Mouse (Mus musculus) midbrain, embryonic 14.5 days (tissue): ENCODE measurements around the gene Fam122a. TPM values are rescaled to one million over a fixed set of nuclear protein-coding genes. Genes with fewer than 3 reads are reported as not detected.

ENCODE experiments used
- ATAC-seq: fragments of 200-750 bp; cut with Nextera tagmentation; 2 replicates; pipeline ENCODE4 v1.8.0; 2017; ENCODE audit warnings: moderate number of reproducible peaks, moderate library complexity; ENCODE audit not compliant: low FRiP score, low TSS enrichment
- DNase-seq: peaks from one replicate; pipeline ENCODE4 v3.0.0-alpha.2; 2015
- H3K27ac ChIP-seq: fragments of 300-500 bp; sonication (generic); replicated peaks from 2 replicates; pipeline ENCODE4 v1.5.1; 2014; ENCODE audit warnings: mild to moderate bottlenecking, low read depth, low read length, moderate library complexity
- H3K27me3 ChIP-seq: fragments of 300-500 bp; sonication (generic); 2 replicates; pipeline ENCODE4 v1.6.1; 2014; ENCODE audit warnings: low read length, control low read depth, mixed read lengths; ENCODE audit not compliant: control insufficient read depth, insufficient read depth
- H3K36me3 ChIP-seq: fragments of 300-500 bp; sonication (generic); 2 replicates; pipeline ENCODE4 v1.6.1; 2014; ENCODE audit warnings: low read length, control low read depth; ENCODE audit not compliant: control insufficient read depth, insufficient read depth
- H3K4me1 ChIP-seq: fragments of 300-500 bp; sonication (generic); 2 replicates; pipeline ENCODE4 v1.6.1; 2014; ENCODE audit warnings: mild to moderate bottlenecking, antibody characterized with exemption, low read length, control low read depth; ENCODE audit not compliant: control insufficient read depth, insufficient read depth
- H3K4me2 ChIP-seq: fragments of 300-500 bp; sonication (generic); 2 replicates; pipeline ENCODE4 v1.6.1; 2014; ENCODE audit warnings: mild to moderate bottlenecking, low read length, moderate library complexity
- H3K4me3 ChIP-seq: fragments of 300-500 bp; sonication (generic); replicated peaks from 2 replicates; pipeline ENCODE4 v1.5.1; 2014; ENCODE audit warnings: low read depth, low read length
- H3K9ac ChIP-seq: fragments of 300-500 bp; sonication (generic); replicated peaks from 2 replicates; pipeline ENCODE4 v1.6.1; 2014; ENCODE audit warnings: mild to moderate bottlenecking, low read length, moderate library complexity
- H3K9me3 ChIP-seq: fragments of 300-500 bp; sonication (generic); 2 replicates; pipeline ENCODE4 v1.6.1; 2016; ENCODE audit warnings: low read length, control low read depth, mixed read lengths; ENCODE audit not compliant: control insufficient read depth
- WGBS: fragments of 180-500 bp; shearing (Covaris S2); extraction: QIAGEN DNeasy Blood & Tissue Kit; methylation state at CpG from one replicate; pipeline ENCODE4 v1.1.7; 2014; 5-methylcytosine and 5-hydroxymethylcytosine counted together
- polyA plus RNA-seq: library from polyadenylated mRNA; unstranded; fragments of >200 nt; fragmentation: Nextera tagmentation; extraction: Ambion mirVana; gene quantifications from 2 replicates; pipeline ENCODE4 v1.2.1, GENCODE M21; 2014

The Fam122a gene
- polyA plus RNA-seq, 1 experiment from 2014 or later, result 55.6 TPM

DNA sequence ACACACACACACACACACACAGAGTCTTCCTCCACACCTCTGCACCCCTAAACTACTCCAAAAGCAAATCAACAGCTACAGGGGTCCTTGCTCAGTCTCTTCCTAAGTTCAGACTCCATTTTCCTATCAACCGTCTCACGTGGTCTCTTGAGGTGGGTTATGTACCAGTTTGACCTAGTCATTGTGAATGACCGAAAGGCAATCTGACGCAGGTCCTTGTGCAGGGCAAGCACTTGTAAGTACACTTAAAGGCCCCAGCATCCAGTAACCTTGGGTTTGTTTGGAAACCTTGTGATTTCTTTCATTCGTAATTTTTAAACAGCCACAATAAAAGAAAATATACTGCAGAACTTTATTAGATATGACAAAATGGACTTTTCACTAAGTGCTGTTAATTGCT, 4.6 kb downstream of the Fam122a start:
- DNase-seq (no peak), ATAC-seq (no peak)
- H3K36me3 ChIP-seq, result no peaks in the 10 kb centered on the region
- no peak overlapping the region for H3K4me3 ChIP-seq
- no peak overlapping the region for H3K4me2 ChIP-seq
- 93% methylated on average over 5 of the region's 5 CpGs for WGBS
- no peaks in the 10 kb centered on the region for H3K27me3 ChIP-seq
- H3K9ac ChIP-seq, result no peak overlapping the region
- peaks cover 12% of the 10 kb centered on the region for H3K4me1 ChIP-seq
- H3K9me3 ChIP-seq, result no peaks in the 10 kb centered on the region
- H3K27ac ChIP-seq, result no peak overlapping the region

DNA sequence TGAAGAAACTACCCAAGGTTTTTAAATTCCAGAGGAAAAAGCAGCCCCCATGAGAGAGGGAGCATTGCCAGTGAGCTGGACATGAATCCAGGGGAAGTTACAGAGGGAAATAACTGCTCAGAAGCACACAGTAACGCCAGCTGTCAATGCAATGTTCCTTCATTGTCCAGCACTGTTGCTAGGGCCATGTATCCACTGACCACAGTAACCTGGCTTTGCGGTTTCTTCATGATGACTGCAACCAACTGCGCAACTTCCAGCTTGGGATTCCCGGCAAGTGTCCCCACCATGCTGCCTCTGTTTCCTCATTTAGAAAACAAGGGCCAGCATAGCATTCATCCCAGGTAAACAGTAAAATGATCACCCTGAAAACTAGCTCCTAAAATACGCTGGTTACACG, 5.6 kb downstream of the Fam122a start:
- H3K9ac ChIP-seq, result no peak overlapping the region
- H3K4me2 ChIP-seq, result no peak overlapping the region
- H3K27ac ChIP-seq, result no peak overlapping the region
- ATAC-seq (no peak), DNase-seq (no peak)
- no peaks in the 10 kb centered on the region for H3K9me3 ChIP-seq
- H3K4me1 ChIP-seq, result peaks cover 12% of the 10 kb centered on the region
- no peaks in the 10 kb centered on the region for H3K27me3 ChIP-seq
- H3K36me3 ChIP-seq, result no peaks in the 10 kb centered on the region
- 91% methylated on average over 6 of the region's 6 CpGs for WGBS
- no peak overlapping the region for H3K4me3 ChIP-seq

DNA sequence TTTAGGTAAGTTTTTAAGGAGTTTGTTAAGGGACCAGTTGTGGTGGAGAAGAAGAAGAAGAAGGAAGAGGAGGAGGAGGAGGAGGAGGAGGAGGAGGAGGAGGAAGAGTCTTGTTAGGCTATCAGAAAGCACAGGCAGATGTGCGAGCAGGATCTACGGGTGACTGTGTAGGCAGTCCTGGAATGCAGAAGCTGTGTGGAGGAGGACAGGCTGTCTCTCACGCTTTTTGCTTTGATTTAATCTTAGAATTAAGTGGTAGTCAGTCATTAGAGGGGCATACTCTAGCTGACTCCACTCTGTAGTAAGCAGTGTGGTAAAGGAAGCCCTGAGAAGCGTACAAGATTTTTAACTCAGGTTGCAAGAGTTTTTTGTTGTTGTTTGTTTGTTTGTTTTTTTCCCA, 7.9 kb downstream of the Fam122a start:
- ATAC-seq, result no peak
- 37% methylated on average over 4 of the region's 4 CpGs for WGBS

DNA sequence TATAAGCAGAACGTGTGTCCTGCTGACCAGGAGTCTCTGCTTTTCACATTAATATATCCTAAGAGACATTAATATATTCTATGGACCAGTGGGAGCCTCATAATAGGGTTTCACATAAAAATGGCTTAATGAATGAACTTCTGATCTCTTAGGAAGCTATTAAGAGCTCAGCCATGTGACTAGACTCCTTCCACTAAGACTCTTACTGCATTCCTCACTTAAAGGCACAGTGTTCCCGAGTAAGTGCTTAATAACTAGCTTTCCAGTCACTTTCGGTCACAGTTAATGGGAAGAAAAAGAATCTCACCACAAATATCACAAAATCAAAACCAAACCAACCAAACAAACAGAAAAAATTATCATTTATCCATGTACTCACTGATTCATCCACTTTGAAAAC, 8.5 kb downstream of the Fam122a start:
- no peak for ATAC-seq
- Histone ChIP-seq H3K9ac (no peak overlapping the region), H3K4me1 (no peaks in the 10 kb centered on the region), H3K36me3 (no peaks in the 10 kb centered on the region), H3K27ac (no peak overlapping the region), H3K4me2 (no peak overlapping the region), H3K9me3 (no peaks in the 10 kb centered on the region), H3K27me3 (no peaks in the 10 kb centered on the region), H3K4me3 (no peak overlapping the region)
- WGBS, result 68% methylated on average over 3 of the region's 3 CpGs
- no peak for DNase-seq

More for the DNA sequence above, 7.9 kb downstream of the Fam122a start:
- Histone ChIP-seq H3K4me1 (no peaks in the 10 kb centered on the region), H3K9me3 (no peaks in the 10 kb centered on the region), H3K27me3 (no peaks in the 10 kb centered on the region), H3K4me2 (no peak overlapping the region), H3K9ac (no peak overlapping the region), H3K4me3 (no peak overlapping the region), H3K27ac (no peak overlapping the region), H3K36me3 (no peaks in the 10 kb centered on the region)
- DNase-seq, result no peak

DNA sequence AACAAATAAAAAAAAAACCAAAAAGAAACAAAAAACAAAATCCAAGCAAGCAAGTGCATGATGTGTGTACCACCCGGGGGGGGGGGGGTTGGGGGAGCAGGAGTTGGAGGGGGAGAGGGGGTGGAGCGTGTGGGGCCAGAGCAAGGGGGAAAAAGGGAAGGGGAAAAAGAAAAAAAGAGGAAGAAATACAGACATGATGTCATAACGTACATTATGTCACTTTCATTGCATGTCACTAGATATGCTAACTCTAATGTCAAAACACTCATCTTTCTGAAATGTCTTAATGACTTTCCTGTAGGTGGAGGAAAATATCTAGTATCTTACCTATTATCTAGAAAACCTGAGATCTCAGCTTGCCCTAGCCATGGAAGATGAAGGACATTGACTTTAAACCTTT, 14.1 kb downstream of the Fam122a start:
- H3K4me3 ChIP-seq, result no peak overlapping the region
- 85% methylated on average over 3 of the region's 3 CpGs for WGBS
- no peaks in the 10 kb centered on the region for H3K9me3 ChIP-seq
- H3K4me2 ChIP-seq, result no peak overlapping the region
- H3K36me3 ChIP-seq, result no peaks in the 10 kb centered on the region
- no peaks in the 10 kb centered on the region for H3K27me3 ChIP-seq
- no peak overlapping the region for H3K9ac ChIP-seq
- ATAC-seq (no peak), DNase-seq (no peak)
- H3K27ac ChIP-seq, result no peak overlapping the region
- no peaks in the 10 kb centered on the region for H3K4me1 ChIP-seq

DNA sequence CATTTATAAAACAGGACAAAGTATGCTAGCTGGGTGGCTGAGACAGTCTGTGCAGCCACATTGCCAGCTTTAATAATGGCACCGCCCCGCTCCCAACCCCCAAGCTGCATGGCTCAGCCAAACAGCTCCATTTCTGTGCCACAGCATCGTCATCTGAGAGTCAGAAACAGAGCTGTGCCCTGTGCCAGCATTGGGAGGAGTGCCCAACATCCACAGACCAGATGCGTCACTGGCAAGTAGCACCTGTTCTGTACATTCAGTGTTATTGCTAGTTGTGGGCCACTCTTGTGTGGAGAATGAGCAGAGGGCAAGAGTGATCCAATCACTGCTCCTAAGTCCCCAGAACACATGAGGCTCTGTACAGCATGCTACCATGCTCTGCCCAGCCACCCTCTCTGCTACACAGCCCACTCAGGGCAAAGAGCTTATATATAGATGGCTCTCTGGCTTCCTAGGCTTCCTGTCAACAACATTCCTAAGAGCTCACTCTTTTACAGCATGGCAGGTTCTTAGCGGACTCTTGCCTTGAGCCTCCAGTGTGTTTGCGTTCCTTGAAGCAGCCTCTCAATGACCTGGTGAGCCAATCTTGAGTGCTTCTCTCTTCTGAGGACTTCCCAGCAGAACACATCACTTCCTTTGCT, 20.4 kb downstream of the Fam122a start:
- no peaks in the 10 kb centered on the region for H3K27me3 ChIP-seq
- DNase-seq, result no peak

DNA sequence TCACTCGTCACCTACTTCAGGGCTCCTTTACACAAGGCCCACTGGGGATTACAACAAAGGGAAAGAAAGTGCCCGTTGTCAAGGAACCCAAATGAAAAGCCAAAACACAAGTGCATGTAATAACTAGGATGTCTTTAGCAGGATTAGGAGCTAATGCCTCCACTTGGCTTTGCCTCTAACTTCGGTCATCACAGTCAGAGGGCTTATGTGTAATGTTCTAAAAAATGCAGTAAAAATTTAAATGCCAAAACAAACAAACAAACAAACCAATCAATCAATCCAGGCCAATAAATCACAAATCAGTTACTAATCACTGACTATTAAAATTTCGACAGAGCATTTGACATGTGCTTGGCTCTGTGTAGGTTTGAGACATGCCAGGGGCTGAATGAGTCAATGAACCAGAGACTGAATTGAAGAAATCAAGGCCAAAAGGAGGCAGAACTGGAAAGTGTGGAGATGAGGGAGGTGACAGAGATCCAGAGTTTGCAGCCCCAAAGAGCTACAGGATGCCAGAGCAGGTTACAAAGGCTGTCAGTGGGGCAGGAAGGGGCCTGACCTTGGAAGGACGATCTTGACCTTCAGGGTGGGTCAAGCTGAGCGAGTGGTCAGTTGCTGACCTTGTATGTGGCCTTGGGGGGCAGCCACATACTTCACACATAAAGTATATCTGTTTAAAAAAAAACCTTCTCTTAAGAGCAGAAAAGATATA, 21.8 kb downstream of the Fam122a start:
- Histone ChIP-seq H3K27me3 (no peaks in the 10 kb centered on the region), H3K36me3 (no peaks in the 10 kb centered on the region), H3K4me2 (no peak overlapping the region), H3K4me1 (peaks cover 7% of the 10 kb centered on the region; the same call in 1 of the 2 replicates), H3K4me3 (no peak overlapping the region), H3K9ac (no peak overlapping the region), H3K27ac (no peak overlapping the region), H3K9me3 (no peaks in the 10 kb centered on the region)
- DNase-seq (no peak), ATAC-seq (no peak)
- WGBS, result 77% methylated on average over 6 of the region's 6 CpGs

More for the DNA sequence above, 20.4 kb downstream of the Fam122a start:
- WGBS, result 97% methylated on average over 6 of the region's 6 CpGs
- no peak overlapping the region for H3K4me3 ChIP-seq
- H3K4me1 ChIP-seq, result peaks cover 7% of the 10 kb centered on the region; the same call in 1 of the 2 replicates
- no peak overlapping the region for H3K9ac ChIP-seq
- H3K4me2 ChIP-seq, result no peak overlapping the region
- H3K36me3 ChIP-seq, result no peaks in the 10 kb centered on the region
- no peak overlapping the region for H3K27ac ChIP-seq
- H3K9me3 ChIP-seq, result no peaks in the 10 kb centered on the region
- ATAC-seq, result no peak

DNA sequence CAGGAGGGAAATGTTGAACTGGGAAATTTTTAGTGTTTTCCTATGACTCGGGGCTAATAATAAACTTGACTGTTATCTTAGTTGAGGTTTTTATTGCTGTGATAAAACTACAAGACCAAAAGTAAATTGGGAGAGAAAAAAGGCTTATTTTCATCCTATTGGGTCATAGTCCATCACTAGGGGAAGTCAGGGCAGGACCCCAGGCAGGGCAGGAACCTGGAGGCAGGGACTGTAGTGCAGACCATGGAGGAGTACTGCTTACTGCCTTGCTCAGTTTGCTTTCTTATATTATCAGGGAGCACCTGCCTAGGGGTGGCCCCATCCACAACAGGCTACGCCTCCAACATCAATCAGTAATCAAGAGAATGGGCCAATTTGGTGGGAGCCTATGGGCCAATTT, 22.7 kb downstream of the Fam122a start:
- Histone ChIP-seq H3K27me3 (no peaks in the 10 kb centered on the region), H3K9me3 (no peaks in the 10 kb centered on the region), H3K36me3 (no peaks in the 10 kb centered on the region), H3K4me3 (no peak overlapping the region), H3K27ac (no peak overlapping the region), H3K9ac (no peak overlapping the region), H3K4me2 (no peak overlapping the region), H3K4me1 (peaks cover 7% of the 10 kb centered on the region; the same call in 1 of the 2 replicates)
- no peak for ATAC-seq
- no peak for DNase-seq
- 91% methylated on average over 2 of the region's 2 CpGs for WGBS

DNA sequence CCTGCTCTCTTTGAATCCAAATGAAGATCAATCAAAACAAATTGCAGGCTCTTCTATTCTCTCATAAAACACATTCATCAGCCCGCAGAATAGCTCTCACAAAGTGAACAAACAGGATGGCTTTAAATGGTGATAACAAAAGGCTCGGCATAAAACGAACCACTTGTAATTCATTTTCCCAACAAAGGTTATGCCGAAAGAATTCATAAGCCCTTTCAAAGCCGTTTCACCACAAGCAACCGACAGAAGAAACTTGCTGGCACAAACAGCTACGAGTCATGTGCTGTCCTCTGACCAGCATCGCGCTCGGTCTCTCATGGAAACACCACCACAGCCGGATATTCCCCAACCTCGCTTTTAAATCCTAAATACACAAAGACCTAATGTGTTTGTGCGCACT, 23.8 kb downstream of the Fam122a start:
- Histone ChIP-seq H3K27me3 (no peaks in the 10 kb centered on the region), H3K36me3 (no peaks in the 10 kb centered on the region), H3K9me3 (no peaks in the 10 kb centered on the region), H3K4me1 (peaks cover 7% of the 10 kb centered on the region; the same call in 1 of the 2 replicates), H3K4me3 (peak overlapping the region; percentile 4; the same call in 1 of the 2 replicates), H3K9ac (no peak overlapping the region), H3K27ac (0 out of 2 replicates have a peak overlapping the region, but pooled peaks have one; percentile 45), H3K4me2 (peak overlapping the region; percentile 46)
- ATAC-seq (no peak), DNase-seq (peak; percentile 69)
- WGBS, result 15% methylated on average over 13 of the region's 13 CpGs
